Mouse (Mus musculus) mesoderm, embryonic 11.5 days (tissue): ENCODE measurements around the gene Nphs2.

Experiments
- DNase-seq: peaks from one replicate; pipeline ENCODE4 v3.0.0-alpha.2; 2012; ENCODE audit warnings: low read depth, low spot score

Gene Nphs2

GRCm38 (mm10) chr1:156352466-156352865 lies 41.9 kb downstream of the Nphs2 start:
- no peak for DNase-seq

- DNase-seq: no peak
Observed at GRCm38 (mm10) chr1:156365740-156366139, 55.2 kb downstream of the Nphs2 start, which contains the start of gene Gm2000. Gene Gm2000 (plus strand): TSS chr1:156366040.
